Mouse (Mus musculus): ENCODE data around the gene Foxj3. TPM values are rescaled to one million over a fixed set of nuclear protein-coding genes. Genes with fewer than 3 reads are reported as not detected.
"Not testable (repeated sequence)": the region's sequence is repeated elsewhere in the genome, so short reads cannot be mapped to it uniquely, and the experiment has no call there.

The Foxj3 gene
- total RNA-seq (2021) = 10 to 100 TPM; 65.4 to 71.2 TPM

DNA sequence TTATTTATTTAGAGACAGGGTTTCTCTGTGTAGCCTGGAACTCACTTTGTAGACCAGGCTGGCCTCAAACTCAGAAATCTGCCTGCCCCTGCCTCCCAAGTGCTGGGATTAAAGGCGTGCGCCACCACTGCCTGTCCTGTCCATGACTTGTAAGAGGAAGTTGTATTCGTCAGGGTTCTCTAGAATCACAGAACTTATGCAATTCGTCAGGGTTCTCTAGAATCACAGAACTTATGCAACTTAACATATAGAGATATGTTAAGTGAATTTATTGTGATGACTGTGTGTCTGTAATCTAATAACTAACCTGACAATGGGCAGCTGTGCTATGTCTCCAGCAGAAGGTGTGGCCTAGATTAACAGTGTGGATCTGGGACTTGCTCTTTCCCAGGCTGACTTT, at the start of gene Foxj3:
Gene Foxj3 (plus strand): TSS at position 390 of the 400 bp plus-strand sequence.
- not testable (repeated sequence) for DNase-seq (ENCODE audit: low spot score in 2 of 2)
- intact Hi-C loops (cut with DNase I) = loop anchor here (10.0 kb wide), 1 partner anchor 292 kb away; no protein-coding TSS in a partner anchor

DNA sequence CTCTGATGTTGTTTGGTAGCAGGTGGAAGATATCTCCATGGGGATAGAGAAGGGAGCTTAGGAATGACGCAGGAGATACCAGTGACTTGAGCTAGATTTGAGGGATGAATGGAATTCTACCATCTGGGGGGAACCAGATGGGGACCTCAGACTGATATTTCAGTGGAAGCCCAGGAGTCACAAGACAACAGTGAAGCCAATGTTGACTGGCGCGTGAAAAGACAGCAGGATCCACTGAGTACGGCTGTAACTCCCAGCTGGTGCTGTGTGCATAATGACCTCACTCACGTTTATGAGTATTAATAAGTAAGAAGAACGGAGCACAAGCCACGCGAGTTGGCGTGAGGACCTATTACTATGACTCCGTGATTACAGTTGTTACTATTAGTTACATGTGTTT, 47.1 kb upstream of the Foxj3 start:
- intact Hi-C loops (cut with DNase I) = loop anchor here (5.0 kb wide), 1 partner anchor 43 kb away; no protein-coding TSS in a partner anchor
- no peak for DNase-seq (ENCODE audit: low spot score in 2 of 2)

DNA sequence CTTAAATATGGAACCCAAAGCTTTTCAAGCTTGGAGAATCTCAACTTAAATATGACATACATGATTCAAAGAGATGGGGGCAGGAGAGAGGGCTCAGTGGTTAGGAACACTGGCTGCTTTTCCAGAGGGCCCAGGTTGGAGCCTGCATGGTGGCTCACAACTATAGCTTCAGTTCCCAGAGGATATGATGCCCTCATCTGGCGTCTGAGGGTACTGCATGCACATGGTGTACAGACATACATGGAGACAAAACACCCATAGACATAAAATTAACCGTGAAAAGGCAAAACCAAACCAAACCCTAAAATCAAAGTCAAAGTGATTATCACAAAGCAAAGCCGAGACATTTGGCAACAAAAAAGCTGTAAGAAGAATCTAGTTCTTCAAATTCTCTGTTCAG, 46.0 kb upstream of the Foxj3 start:
- DNase-seq (ENCODE audit: low spot score in 2 of 2) = no peak
- intact Hi-C loops (cut with DNase I) = loop anchor here (5.0 kb wide), 1 partner anchor 41 kb away; no protein-coding TSS in a partner anchor

DNA sequence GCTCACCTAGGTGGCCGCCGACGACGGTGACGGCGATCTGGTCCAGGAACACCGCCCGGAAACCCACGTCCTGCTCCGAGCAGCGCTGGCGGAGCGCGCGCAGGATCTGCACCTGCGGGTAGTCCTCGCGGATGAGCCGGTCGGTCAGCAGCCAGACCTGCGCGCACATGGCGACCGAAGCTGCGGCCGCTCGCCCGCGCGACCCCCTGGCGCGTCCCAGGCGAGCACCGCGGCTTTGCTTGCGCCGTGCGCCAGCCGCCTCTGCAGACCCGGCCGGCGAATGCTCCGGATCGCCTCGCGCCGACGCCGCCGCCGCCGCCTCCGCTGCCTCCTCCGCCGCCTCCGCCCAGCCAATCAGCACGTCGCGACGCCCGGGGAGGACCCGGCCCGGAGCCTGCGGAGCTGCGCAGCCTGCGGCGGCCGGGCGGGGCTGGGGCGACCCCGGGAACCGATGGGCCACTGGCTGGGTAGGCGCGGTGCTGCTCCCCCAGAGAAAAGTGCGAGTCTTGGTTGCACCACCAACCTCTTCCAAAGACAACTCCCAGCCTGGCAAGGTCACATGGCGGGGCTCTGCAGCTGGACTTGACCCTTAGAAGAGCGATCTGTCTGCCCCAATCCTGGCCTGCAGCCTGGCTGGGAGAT, 44.4 kb upstream of the Foxj3 start, which contains the start of gene Rimkla:
Gene Rimkla (minus strand): TSS at position 338 of the 642 bp plus-strand sequence.
- intact Hi-C loops (cut with DNase I) = loop anchor here (5.0 kb wide), 1 partner anchor 40 kb away; no protein-coding TSS in a partner anchor
- peak; percentile 61 to 71 for DNase-seq (ENCODE audit: low spot score in 2 of 2)

DNA sequence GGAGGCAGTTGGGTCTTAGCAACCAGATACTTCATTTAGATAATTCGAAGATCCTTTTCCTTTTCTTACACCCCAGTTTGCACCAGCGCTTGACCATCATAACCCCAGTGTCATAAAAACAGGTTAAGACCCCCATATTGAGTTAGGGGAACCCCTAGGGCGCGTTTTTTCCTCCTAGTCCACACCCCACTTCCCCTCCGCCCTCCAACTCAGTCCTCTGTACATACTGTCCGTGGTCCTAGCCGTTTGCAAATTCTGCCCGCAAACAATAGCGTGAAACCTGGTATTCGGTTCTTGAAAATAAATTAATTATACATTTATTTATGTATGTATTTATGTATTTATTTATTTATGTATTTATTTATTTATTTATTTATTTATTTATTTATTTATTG, 43.9 kb upstream of the Foxj3 start:
- intact Hi-C loops (cut with DNase I) = loop anchor here (5.0 kb wide), 1 partner anchor 39 kb away; no protein-coding TSS in a partner anchor
- DNase-seq (ENCODE audit: low spot score in 2 of 2) = no peak

DNA sequence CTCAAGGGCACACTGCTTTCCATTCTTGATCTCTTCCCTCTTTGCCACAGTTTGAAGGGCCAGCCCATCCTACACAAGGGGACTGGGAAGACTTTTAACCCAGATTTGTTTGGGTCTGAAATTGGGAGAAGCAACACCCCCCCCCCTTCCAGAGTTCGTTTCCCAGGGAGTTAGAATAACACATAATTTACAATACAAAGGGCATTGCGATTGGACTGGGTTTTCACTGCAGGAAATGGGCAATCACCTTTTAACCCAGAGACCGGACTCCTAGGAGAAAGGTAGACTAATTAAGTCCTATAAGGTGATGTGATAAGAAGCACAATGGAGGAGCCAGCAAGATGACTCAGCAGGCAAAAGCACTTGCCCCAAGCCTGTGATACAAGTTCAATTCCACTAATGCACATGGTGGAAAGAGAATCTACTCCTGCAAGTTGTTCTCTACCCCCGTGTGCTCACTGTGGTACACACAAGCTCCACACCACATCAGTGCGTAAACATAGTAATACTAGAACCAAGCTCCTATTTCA, 38.4 kb upstream of the Foxj3 start:
- no peak for DNase-seq (ENCODE audit: low spot score in 2 of 2)
- intact Hi-C loops (cut with DNase I) = no loop called here

DNA sequence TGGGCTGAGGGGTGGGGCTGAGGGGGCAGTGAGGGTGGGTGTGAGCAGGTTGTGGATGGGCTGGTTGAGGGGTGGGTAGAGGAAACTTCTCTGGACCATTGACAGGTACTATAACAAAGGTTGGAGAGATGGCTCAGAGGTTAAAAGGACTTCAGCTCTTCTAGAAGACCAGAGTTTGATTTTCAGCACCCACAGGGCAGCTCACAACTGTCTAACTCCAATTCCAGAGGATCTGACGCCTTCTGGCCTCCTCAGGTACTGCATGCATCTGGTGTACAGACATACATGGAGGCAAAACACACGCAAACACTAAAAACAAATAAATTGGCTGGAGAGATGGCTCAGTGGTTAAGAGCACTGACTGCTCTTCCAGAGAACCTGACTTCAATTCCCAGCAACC, 25.2 kb upstream of the Foxj3 start:
- intact Hi-C loops (cut with DNase I) = no loop called here

DNA sequence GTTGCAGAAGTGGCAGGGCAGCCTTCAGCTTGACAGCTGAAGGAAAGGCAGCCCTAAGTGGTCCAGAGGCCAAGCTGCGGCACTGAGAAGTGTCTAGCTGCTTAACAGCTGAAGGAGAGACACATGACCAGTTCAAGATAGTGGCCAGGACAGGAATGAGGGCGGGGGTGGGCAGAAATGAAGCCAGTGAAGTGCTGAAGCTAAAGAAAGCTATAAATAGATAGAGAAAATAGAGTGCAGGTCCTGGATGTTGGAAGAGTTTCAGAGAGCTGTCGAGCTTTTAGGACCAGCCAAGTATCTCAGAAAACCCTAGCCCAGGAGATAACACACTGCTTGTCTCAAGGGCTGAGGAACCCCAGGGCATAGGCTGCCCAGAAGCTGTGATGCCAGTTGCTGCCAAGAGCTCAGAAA, 24.1 kb upstream of the Foxj3 start:
- intact Hi-C loops (cut with DNase I) = no loop called here
- DNase-seq (ENCODE audit: low spot score in 2 of 2) = no peak

More for the DNA sequence above, 25.2 kb upstream of the Foxj3 start:
- no peak for DNase-seq (ENCODE audit: low spot score in 2 of 2)

DNA sequence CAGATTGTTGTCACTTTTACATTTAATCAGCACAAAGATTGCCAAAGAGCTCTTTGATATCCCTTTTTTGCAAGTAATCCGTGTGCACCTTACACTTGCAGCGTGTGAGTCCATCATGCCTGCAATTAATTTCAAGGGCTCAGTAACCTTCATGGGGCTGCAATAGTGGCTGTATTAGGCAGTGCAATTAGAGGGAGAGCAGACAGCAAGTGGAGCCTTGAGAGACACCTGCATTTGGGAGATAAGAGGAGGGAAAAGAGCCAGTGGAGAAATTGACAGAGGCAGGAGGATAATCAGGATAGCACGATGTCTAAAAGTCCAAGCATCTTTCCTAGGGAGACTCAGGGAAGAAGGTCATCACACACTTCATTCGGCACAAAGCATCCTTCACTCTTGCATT, 13.2 kb upstream of the Foxj3 start:
- DNase-seq (ENCODE audit: low spot score in 2 of 2) = no peak

DNA sequence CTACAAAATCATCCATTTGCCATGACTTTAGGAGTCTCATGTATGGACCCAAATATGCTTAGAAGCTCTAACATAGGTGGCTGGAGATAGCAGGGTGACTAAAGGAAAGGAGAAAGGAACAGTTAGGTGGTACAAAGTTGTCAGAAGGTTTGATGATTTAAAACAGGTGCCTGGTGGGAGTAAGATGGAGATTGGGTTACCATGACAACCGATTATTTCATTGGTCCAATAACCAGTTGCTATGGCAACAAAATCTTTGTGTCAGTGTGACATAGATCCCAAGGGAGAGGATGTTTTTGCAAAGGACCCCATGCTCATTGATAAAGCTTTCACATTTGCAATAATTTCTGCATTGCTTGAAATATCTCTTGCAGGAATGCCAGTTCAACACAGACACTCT, 12.8 kb upstream of the Foxj3 start:
- intact Hi-C loops (cut with DNase I) = no loop called here
- DNase-seq (ENCODE audit: low spot score in 2 of 2) = no peak

More for the DNA sequence above, 13.2 kb upstream of the Foxj3 start:
- intact Hi-C loops (cut with DNase I) = no loop called here

DNA sequence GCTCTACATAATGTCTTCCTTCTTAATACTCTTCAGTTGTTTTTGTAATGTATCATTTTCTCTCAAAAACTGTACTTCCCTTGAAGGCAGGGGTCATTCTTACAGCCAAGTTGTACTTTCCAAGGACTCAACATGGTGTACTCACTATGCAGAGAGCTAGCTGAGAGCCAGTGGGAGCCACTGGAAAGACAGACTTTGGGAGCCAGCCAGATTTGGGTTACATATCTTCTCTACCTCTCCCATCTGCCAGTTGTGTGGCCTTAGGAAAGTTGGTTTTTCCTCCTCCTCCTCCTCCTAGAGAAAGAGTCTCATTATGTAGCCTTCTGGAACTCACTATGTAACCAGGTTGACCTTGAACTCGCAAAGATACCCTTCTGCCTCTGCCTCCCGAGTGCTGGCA, 12.3 kb upstream of the Foxj3 start:
- DNase-seq (ENCODE audit: low spot score in 2 of 2) = no peak
- intact Hi-C loops (cut with DNase I) = no loop called here

DNA sequence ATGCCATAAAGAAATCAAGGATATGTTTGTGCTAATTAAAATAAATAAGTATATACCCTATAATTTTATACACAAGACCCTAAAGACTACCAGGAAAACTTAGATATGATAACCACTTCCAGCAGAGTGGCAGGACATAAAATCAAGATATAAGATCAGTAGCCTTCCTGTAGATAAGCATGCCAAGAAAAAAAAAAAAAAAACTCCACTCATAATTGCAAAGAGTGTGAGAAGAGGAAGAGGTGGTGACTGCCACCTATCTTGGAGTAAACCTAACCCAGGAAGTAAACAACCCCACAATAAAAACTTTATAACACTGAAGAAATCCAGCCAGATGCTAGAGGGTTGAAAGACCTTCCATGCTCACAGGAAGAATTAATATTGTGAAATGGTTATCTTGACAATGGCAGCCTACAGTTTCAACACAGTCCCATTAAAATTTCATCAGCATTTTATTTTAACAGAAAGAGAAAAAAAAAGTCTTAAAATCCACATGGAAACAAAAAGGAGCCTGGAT, 10.4 kb upstream of the Foxj3 start:
- intact Hi-C loops (cut with DNase I) = no loop called here
- no peak for DNase-seq (ENCODE audit: low spot score in 2 of 2)

DNA sequence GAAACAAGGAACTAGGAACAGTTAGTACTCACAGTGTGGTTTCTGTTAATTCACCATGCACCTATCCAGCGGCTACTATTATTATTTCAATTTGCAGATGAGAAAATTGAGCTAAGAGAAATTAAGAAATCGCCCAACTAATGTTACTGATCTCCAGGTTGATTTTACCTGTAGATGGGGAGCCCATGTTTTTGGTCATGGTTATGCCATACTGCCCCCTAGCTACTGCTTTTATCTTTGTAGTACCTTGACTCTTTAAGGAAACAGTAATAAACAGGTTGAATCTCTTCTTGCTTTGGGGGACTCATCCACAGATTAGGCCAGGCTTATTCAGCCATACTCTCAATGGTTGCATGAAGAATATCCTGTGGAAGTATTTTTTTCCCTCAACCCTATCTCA, 5.0 kb upstream of the Foxj3 start:
- no peak for DNase-seq (ENCODE audit: low spot score in 2 of 2)
- intact Hi-C loops (cut with DNase I) = loop anchor here (5.0 to 10.0 kb wide), 2 partner anchors 40 to 287 kb away; partner anchors contain the start of gene Rimkla

DNA sequence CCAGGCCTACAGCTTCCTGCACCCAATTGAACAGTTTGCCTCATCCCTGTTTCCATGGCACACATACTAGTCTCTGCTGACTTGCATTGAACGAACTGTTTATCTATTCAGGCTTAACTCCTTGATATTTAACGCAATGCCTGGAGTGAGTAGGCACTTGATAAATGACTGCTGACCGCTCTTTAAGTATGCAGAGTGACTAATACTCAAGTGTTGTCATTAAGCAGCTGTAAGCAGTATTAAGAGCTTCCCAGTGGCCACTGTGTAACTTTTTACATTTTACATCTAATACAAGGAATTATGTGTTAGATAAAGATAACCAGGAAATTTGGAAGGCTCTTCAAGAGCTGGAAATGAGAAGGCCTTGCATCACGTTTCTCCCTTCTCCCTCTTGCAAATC, 1.7 kb upstream of the Foxj3 start:
- DNase-seq (ENCODE audit: low spot score in 2 of 2) = no peak
- intact Hi-C loops (cut with DNase I) = loop anchor here (10.0 kb wide), 1 partner anchor 290 kb away; no protein-coding TSS in a partner anchor

DNA sequence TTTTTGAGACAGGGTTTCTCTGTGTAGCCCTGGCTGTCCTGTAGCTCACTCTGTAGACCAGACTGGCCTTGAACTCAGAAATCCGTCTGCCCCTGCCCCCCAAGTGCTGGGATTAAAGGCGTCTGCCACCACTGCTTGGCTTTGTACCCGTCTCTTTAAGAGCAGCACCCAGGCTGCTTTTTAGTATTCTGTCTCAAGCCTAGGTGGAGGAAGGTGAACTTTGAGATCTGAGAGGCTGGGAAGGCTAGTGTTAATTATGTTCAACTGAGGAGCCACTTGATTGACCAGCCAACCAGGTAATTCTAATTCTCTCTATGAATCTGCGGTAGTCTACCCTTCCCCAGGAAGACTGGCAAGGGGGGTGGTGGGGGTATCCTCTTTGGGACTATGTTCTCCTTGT, 632 bp downstream of the Foxj3 start:
- intact Hi-C loops (cut with DNase I) = loop anchor here (10.0 kb wide), 1 partner anchor 293 kb away; no protein-coding TSS in a partner anchor
- no peak for DNase-seq (ENCODE audit: low spot score in 2 of 2)

DNA sequence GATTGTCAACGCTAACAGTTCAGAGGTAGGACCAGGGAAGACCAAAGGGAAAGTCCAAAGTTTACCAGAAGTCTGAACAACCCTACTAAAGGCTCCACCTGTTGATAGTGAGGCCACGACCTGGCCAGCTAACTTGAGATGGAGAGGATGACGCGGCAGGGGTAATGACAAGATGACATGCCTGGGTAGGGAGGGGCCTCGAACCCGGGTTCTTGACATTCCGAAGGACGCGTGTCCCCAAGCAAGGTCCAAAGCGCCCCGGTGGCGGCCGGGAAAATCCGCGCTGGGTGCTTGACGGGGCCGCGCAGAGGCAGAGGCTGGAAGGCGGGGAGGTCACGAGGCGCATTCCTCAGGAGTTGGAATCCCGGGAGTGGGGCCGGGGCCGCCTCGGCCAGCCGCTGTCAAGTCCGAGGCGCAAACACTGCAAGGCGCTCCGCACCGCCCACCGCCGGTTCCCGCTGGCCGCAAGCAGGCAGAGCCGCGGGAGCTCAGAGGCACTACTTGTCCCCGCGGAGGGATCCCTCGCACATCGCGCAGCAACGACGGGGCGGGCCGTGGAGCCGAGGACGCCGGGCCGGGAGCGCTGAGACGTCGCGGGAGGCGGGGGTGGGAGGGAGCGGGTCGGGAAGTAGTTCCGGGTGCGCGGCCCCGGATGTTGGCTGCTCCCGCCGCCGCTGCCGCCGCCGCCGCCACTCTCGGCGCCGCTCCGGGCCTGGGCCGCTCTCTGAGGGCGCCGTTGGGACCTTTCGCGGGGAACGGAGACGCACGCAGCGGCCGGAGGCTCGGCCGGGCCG, 2.4 kb downstream of the Foxj3 start, which contains the start of gene Frg2f1:
Gene Frg2f1 (minus strand): TSS at position 499 of the 794 bp plus-strand sequence.
- intact Hi-C loops (cut with DNase I) = loop anchor here (1.0 to 10.0 kb wide), 2 partner anchors 117 to 294 kb away; partner anchors contain the start of genes Ppcs and Zmynd12
- DNase-seq (ENCODE audit: low spot score in 2 of 2) = peak; percentile 96 to 97

DNA sequence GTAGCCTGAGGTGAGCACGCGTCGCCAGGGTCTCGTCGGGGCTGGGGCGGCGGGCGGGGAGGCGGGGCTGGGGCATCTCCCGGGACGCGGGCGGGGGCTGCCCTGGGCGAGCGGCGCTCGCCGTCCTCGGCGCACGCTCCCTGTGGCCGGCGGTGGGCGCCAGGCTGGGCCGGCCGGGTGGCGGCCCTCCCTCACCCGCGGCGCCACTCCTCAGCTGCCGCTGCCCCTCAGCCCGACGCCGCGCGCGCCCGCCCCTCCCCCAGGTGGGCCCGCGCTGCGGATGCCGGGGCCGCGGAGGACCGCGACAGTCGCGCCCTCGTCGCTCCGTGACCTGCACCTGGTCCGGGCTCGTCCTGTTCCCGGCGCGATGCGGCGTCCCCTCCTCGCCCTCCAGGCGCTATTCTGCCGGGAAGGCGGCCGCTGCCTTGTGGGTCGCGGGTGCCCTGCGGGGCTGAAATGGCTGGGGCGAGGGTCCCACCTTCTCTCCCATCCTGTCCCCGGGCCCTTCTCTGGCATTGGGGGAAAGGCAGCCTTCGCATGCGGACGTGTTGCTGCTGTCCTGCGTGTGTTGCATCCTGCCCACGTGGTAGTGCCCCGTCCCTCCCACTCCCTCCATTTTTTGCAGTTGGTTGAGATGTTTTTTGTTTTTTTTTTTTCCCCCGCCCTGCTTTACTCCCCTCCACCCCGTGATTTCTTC, 3.2 kb downstream of the Foxj3 start:
- intact Hi-C loops (cut with DNase I) = loop anchor here (1.0 to 10.0 kb wide), 3 partner anchors 85 to 295 kb away; partner anchors contain the start of genes Ppcs and Zmynd12
- DNase-seq (ENCODE audit: low spot score in 2 of 2) = no peak

DNA sequence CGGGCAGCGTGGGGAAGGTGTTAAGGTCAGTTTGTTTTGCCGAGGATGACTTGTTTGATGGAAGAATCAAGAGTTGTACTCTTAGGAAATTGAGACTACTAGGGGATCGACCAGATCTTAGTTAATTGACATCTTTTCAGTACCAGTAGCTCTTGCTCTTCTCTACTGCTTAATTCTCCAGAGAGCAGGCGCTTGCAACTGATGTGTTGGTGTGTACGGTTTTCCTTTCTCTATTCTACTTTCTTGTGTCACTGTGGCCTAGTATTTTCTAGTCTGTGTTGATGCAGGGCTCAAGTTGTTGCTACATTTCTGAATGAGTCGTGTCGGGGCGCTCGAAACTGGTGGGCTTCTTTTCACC, 3.7 kb downstream of the Foxj3 start:
- intact Hi-C loops (cut with DNase I) = loop anchor here (10.0 kb wide), 1 partner anchor 84 kb away; no protein-coding TSS in a partner anchor
- DNase-seq (ENCODE audit: low spot score in 2 of 2) = no peak

DNA sequence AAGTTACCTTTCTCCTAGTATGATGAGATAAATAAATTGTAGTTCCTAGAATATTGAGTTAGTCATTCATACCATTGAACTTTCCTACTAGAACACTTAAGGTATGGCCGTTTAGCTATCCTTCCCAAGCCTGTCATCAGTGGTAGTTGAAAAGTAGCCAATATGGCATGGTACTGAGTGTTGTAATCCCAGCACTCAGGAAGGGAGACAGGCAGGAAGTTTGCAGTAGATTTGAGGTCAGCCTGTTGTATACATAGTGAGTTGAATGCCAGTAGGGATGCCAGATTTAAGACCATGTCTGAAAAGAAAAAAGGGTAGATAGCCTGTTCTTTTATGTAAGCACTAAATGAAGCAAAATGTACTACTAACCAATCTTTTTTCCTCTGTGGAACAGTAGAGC, 14.1 kb downstream of the Foxj3 start:
- no peak for DNase-seq (ENCODE audit: low spot score in 2 of 2)
- intact Hi-C loops (cut with DNase I) = no loop called here
